Mouse (Mus musculus) cerebral cortex, adult 2 months (tissue): ENCODE data around the gene Dennd5b.

Experiments
- WGBS: fragments of 180-500 bp; shearing (Covaris S2); methylation state at CpG from one replicate; pipeline ENCODE4 v1.1.7; 2018; 5-methylcytosine and 5-hydroxymethylcytosine counted together

Gene Dennd5b

GRCm38 (mm10) chr6:148993117-148994077, 108.1 kb downstream of the Dennd5b start:
- WGBS = 35% methylated on average over 9 of the region's 9 CpGs

DNA sequence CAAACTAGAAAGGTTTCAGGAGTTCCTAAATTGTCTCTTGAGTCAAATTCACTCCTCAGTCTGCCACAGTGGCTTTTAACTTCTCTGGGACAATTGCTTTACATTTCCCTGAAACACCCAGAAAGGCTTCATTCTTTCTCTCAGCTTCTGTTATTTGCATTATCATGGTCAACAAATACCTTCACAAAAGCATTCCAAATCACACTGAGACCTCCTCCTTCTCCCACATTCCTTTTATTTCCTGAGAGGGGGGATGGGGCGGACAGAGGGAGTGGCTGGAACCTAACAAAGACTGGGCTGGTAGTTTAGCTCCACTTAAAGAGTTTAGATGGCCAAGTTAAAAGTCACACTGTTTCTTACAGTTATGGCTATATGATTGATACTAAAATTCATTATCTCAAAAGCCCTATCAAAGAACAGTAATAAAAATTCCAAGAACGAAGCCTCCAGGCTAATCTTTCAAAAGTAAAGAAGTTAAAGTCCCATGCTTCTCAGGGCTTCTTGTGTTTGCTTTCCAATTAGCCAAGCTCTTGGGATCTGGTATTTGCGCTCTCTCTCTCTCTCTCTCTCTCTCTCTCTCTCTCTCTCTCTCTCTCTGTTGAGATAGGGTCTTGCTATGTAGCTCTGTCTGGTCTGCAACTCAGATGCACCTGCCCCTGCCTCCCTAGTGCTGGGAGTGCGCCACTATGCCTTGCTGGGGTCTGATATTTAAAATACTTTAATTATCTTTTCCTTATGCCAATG, 108.9 kb downstream of the Dennd5b start:
- 84% methylated on average over 4 of the region's 4 CpGs for WGBS

- WGBS = 65% methylated on average over 6 of the region's 6 CpGs
Measured at GRCm38 (mm10) chr6:148991660-148992372, 109.7 kb downstream of the Dennd5b start.

GRCm38 (mm10) chr6:148989792-148990491, 111.5 kb downstream of the Dennd5b start:
- WGBS = 91% methylated on average over 1 of the region's 3 CpGs

DNA sequence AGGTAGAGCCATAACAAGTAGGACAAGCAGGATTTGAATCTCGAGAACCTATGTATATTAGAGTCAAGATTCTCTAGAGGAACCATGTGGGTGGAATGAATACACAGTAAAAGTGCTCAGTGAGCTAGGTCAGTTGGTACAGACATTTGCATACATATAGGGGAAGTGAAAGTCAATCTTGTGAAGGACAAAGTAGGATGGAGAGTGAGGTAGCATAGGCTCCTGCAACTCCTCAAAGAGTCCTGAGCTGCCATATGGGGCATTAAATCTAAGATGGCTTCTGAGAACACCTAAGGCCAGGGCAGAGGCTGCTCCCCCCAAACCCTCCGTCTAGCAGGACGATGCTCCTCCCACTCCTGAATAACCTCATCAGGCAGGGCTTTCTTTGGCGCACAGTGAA, 115.5 kb downstream of the Dennd5b start:
- WGBS = 86% methylated on average over 4 of the region's 4 CpGs

DNA sequence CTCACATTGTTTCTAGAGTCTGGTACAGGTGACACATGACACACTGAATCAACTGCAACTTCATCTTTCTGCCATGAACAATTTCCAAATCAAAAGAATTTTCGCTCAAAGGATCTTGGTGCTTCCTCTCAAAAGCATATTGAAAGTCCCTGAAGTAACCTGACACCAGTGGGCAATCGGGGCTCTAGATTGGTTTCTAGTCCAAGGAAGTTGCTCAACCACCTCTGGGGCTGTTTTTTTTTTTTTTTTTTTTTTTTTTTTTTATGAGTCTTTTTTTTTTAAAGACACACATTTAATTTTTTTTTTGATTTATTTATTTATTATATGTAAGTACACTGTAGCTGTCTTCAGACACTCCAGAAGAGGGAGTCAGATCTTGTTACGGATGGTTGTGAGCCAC, 121.0 kb downstream of the Dennd5b start:
- 74% methylated on average over 3 of the region's 3 CpGs for WGBS

GRCm38 (mm10) chr6:148975096-148975495, 126.4 kb downstream of the Dennd5b start:
- 96% methylated on average over 3 of the region's 3 CpGs for WGBS

- 82% methylated on average over 2 of the region's 2 CpGs for WGBS
Measured at GRCm38 (mm10) chr6:148972891-148973290, 128.6 kb downstream of the Dennd5b start.

DNA sequence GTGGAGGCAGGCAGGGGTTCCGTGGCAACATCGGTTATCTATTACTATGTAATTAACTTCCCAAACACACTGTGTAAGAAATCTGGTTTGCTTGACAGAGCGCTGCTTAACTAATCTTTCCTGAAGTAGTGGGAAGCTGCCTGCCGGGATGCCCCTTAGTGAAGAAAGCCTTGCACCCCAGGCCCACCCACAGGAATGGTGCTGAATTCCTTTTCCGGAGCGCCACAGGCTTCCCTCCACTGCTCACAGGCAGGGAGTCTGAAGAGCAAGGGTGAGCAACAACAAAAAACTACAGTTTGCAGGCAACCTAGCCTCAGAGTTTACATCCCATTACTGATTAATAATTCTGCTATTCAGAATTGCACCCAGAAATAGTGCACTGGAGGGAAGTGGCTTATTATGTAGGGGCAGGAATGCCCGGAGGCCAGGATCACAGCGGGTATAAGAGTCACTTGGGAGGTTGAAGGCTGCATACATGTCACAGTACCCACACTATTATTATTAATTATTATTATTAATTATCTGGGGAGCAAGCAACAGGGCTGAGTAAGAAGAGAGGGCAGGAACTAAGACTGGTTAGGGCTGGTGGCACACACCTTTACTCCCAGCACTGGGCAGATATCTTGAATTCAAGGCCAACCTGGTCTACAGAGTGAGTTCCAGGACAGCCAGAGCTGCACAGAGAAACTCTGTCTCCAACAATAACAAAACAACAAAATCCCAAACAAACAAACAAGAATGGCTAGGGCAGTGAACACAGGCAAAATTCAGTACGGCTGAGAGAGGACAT, 129.2 kb downstream of the Dennd5b start:
- WGBS = 60% methylated on average over 9 of the region's 9 CpGs

- WGBS = 45% methylated on average over 9 of the region's 9 CpGs
Measured at GRCm38 (mm10) chr6:148971385-148971940, 130.0 kb downstream of the Dennd5b start.

DNA sequence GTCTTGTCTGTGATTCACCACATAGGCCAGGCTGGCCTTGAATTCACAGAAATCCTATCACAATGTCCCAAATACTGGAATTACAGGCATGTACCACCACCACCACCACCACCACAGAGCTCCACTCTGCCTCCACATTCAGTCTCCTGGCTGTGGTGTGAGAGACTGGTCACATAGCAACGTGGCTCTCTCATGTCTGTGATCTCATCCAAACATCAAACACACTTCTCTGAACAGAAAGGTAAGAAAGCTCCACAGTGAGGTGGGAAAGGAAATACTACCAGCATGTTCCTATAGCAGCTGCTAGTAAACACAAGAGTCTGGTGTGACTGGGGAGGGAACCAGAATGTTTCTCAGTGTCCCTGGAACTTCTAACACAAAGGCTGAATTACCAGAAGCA, 140.2 kb downstream of the Dennd5b start:
- 60% methylated on average over 1 of the region's 1 CpGs for WGBS

- WGBS = 74% methylated on average over 4 of the region's 4 CpGs
Measured at GRCm38 (mm10) chr6:148959540-148960238, 141.8 kb downstream of the Dennd5b start.

DNA sequence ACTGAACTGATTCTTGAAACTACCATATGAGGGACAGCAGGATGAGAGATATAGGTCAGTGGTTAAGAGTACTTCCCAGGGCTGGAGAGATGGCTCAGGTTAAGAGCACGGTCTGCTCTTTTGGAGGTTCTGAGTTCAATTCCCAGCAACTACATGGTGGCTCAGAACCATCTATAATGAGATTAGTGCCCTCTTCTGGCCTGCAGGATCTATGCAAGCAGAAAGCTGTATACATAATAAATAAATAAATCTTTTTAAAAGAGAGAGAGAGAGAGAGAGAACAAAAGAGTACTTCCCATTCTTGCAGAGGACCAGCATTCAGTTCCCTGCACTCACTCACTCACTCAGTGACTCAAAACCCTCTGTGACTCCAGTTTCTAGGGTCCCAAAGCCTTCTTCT, 142.8 kb downstream of the Dennd5b start:
- WGBS = 100% methylated on average over 1 of the region's 1 CpGs

GRCm38 (mm10) chr6:148957046-148957445, 144.4 kb downstream of the Dennd5b start:
- 92% methylated on average over 3 of the region's 3 CpGs for WGBS

DNA sequence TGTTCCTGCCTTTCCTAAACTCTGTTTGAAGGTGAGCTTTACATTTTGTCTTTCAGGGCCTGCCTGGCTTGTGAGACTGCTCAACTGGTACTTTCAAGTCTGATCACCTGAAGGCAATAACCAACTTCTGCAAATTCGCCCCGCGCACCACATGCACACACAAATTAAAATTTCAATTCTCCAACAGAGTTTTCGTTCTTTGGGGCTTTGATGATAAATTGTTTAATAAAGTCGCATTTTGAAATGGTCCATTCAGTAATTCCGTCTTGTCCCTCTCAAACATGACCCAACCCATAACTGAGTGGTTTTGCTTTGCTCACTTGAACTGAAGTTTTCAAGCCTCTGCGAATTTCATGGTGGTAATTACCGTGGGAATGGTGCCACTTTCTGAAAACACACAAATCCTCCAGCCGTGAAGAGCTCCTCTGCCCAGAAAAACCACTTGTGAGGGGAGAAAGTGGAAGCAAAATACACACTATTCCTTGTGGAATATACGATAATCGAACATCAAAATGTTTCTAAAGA, 154.5 kb downstream of the Dennd5b start:
- WGBS = 17% methylated on average over 11 of the region's 11 CpGs

GRCm38 (mm10) chr6:148946409-148946742, 155.1 kb downstream of the Dennd5b start, which contains the start of gene Sinhcaf:
Gene Sinhcaf, minus strand, starts transcription at chr6:148946467.
- WGBS = under 1% methylated on average over 47 of the region's 47 CpGs

GRCm38 (mm10) chr6:148945509-148946408, 155.7 kb downstream of the Dennd5b start:
- WGBS = under 1% methylated on average over 75 of the region's 75 CpGs

DNA sequence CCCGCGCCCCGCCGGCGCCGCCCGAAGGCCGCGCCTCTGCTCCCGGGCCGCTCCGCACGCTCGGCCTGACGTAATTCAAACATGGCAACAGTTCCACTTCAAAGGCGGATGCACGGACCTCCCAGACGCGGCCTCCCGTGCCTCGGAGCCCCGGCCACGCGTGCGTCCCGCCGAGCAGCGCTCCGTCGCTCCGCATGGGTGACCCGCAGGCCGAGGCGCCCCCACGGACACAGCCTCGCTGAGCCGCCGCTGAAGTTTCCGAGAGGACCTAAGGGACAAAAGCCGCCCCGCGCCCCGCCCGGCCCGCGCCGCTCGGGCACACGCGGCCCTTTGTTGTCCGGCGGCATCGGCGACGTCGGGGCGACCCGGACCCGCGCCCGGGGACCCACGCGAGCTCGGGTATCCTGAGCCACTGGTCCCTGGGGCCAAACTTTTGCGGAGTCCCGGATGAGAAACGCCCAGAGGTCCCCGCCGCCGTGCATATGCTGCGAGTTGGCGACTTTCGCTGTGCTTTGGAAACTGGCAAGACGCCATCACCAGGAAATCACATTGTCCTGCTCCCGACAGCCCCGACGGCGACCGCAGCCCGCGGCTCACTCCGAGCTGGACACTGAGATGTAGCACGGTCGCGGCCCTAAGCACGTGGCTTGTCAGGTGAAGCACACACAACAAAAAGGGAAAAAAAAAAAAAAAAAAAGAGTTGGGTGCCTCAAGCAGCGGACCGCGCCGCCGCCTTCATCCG, 156.5 kb downstream of the Dennd5b start:
- under 1% methylated on average over 91 of the region's 92 CpGs for WGBS
